Mouse (Mus musculus) heart, embryonic 16.5 days (tissue): Measurements from ENCODE around the gene Tmcc1. TPM values are rescaled to one million over a fixed set of nuclear protein-coding genes. Genes with fewer than 3 reads are reported as not detected.

Experiments used
- ATAC-seq: fragments of 200-750 bp; cut with Nextera tagmentation; replicated peaks from 2 replicates; pipeline ENCODE4 v1.8.0; 2017; ENCODE audit warnings: moderate number of reproducible peaks; ENCODE audit not compliant: insufficient read depth, low FRiP score; ENCODE audit errors: extremely low read depth
- H3K27ac ChIP-seq: fragments of 300-500 bp; sonication (generic); 2 replicates; pipeline ENCODE4 v1.5.1; 2014; ENCODE audit warnings: mild to moderate bottlenecking, low read length, control low read depth, moderate library complexity
- H3K27me3 ChIP-seq: fragments of 300-500 bp; sonication (generic); 2 replicates; pipeline ENCODE4 v1.6.1; 2014; ENCODE audit warnings: low read length, mixed read lengths; ENCODE audit not compliant: control insufficient read depth, insufficient read depth
- H3K36me3 ChIP-seq: fragments of 300-500 bp; sonication (generic); 2 replicates; pipeline ENCODE4 v1.6.1; 2014; ENCODE audit not compliant: control insufficient read depth, insufficient read depth
- H3K4me1 ChIP-seq: fragments of 300-500 bp; sonication (generic); 2 replicates; pipeline ENCODE4 v1.6.1; 2014; ENCODE audit warnings: low read length, mixed read lengths; ENCODE audit not compliant: control insufficient read depth, insufficient read depth
- H3K4me2 ChIP-seq: fragments of 300-500 bp; sonication (generic); 2 replicates; pipeline ENCODE4 v1.6.1; 2014; ENCODE audit warnings: low read depth, mild to moderate bottlenecking, control low read depth, low read length
- H3K4me3 ChIP-seq: fragments of 300-500 bp; sonication (generic); 2 replicates; pipeline ENCODE4 v1.5.1; 2014; ENCODE audit warnings: mild to moderate bottlenecking, control low read depth, low read length
- H3K9ac ChIP-seq: fragments of 300-500 bp; sonication (generic); 2 replicates; pipeline ENCODE4 v1.6.1; 2014; ENCODE audit warnings: low read length, control low read depth
- H3K9me3 ChIP-seq: fragments of 300-500 bp; sonication (generic); replicated peaks from 2 replicates; pipeline ENCODE4 v1.6.1; 2016; ENCODE audit warnings: low read length; ENCODE audit not compliant: control insufficient read depth
- WGBS: fragments of 180-500 bp; shearing (Covaris S2); extraction: QIAGEN DNeasy Blood & Tissue Kit; methylation state at CpG from one replicate; pipeline ENCODE4 v1.1.7; 2014; 5-methylcytosine and 5-hydroxymethylcytosine counted together
- polyA plus RNA-seq: library from polyadenylated mRNA; unstranded; fragments of >200 nt; fragmentation: Nextera tagmentation; extraction: Ambion mirVana; gene quantifications from 2 replicates; pipeline ENCODE4 v1.2.1, GENCODE M21; 2015

The Tmcc1 gene
- polyA plus RNA-seq, 1 experiment from 2014 or later = 13.3 TPM

DNA sequence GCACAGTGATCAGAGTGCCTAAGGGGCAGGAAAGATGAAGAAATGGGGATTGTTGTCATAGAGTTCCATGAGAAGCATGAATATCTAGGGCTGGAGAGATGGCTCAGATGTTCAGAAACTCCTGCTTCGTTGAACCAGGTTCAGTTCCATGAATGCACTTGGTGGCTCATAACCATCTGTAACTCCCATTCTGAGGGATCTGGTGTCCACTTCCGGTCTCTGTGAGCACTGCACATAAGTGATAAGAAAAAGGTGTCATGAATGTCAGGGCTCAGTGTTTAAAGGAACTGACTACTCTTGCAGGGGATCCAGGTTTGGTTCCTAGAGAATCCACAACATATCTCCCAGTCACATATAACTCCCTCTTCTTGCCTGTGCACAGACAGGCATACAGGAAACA, 6.4 kb upstream of the Tmcc1 start:
- WGBS = 48% methylated on average over 2 of the region's 2 CpGs
- no peak for ATAC-seq
- no peak overlapping the region for H3K9ac ChIP-seq
- H3K4me2 ChIP-seq = no peak overlapping the region
- H3K9me3 ChIP-seq = no peaks in the 10 kb centered on the region
- no peaks in the 10 kb centered on the region for H3K36me3 ChIP-seq
- H3K4me1 ChIP-seq = no peaks in the 10 kb centered on the region
- no peak overlapping the region for H3K4me3 ChIP-seq
- H3K27ac ChIP-seq = no peak overlapping the region
- H3K27me3 ChIP-seq = no peaks in the 10 kb centered on the region; the same call in 1 of the 2 replicates

GRCm38 (mm10) chr6:116198173-116198572, 4.9 kb upstream of the Tmcc1 start:
- Histone ChIP-seq H3K4me1 (peaks cover 3% of the 10 kb centered on the region; the same call in 1 of the 2 replicates), H3K9me3 (no peaks in the 10 kb centered on the region), H3K9ac (no peak overlapping the region), H3K27ac (no peak overlapping the region), H3K4me2 (no peak overlapping the region), H3K4me3 (no peak overlapping the region), H3K27me3 (no peaks in the 10 kb centered on the region; the same call in 1 of the 2 replicates), H3K36me3 (no peaks in the 10 kb centered on the region)
- ATAC-seq = no peak; the same call in 1 of the 2 replicates
- 33% methylated on average over 3 of the region's 3 CpGs for WGBS

GRCm38 (mm10) chr6:116195811-116196210, 2.5 kb upstream of the Tmcc1 start:
- Histone ChIP-seq H3K27ac (no peak overlapping the region), H3K4me2 (no peak overlapping the region), H3K9ac (no peak overlapping the region), H3K4me3 (no peak overlapping the region), H3K4me1 (peaks cover 15% of the 10 kb centered on the region), H3K9me3 (no peaks in the 10 kb centered on the region), H3K36me3 (no peaks in the 10 kb centered on the region), H3K27me3 (no peaks in the 10 kb centered on the region; the same call in 1 of the 2 replicates)
- WGBS = 56% methylated on average over 8 of the region's 8 CpGs
- ATAC-seq = no peak

DNA sequence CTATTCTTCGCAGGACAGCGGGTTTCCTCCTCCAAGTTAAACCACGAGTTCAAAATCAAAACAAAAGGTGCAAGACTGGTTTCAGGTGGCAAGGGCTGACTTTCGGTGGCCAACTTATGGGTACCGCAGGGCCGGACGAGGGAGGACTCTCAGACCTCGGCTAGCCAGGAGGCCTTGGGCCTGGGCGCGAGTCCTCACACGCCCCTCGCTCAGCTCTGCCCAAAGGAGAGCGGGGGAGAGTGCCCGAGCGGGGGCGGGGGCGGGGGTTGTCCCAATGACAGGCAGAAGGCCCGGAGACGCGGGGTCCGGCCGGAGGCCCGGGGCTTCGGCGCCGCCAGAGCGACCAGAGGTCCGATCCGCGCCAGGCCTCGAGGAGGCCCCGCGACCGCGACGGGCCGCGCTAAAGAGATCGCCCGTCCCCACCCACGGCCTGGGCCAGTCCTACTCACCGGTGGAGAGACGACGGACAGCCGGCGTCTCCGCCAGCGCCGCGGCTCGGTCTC, 426 bp downstream of the Tmcc1 start:
- Histone ChIP-seq H3K27me3 (no peaks in the 10 kb centered on the region; the same call in 1 of the 2 replicates), H3K36me3 (no peaks in the 10 kb centered on the region), H3K4me2 (peak overlapping the region; percentile 95), H3K27ac (peak overlapping the region; percentile 83), H3K4me1 (peaks cover 24% of the 10 kb centered on the region), H3K4me3 (peak overlapping the region; percentile 96), H3K9ac (peak overlapping the region; percentile 97), H3K9me3 (no peaks in the 10 kb centered on the region)
- ATAC-seq = peak; percentile 76
- under 1% methylated on average over 40 of the region's 51 CpGs for WGBS

- H3K27ac ChIP-seq = peak overlapping the region; percentile 27; the same call in 1 of the 2 replicates
- H3K36me3 ChIP-seq = no peaks in the 10 kb centered on the region
- no peak overlapping the region; the same call in 1 of the 2 replicates for H3K4me2 ChIP-seq
- ATAC-seq = no peak
- H3K27me3 ChIP-seq = no peaks in the 10 kb centered on the region
- H3K9me3 ChIP-seq = no peaks in the 10 kb centered on the region
- peaks cover 27% of the 10 kb centered on the region for H3K4me1 ChIP-seq
- 49% methylated on average over 1 of the region's 1 CpGs for WGBS
- no peak overlapping the region for H3K4me3 ChIP-seq
- H3K9ac ChIP-seq = 0 out of 2 replicates have a peak overlapping the region, but pooled peaks have one; percentile 20
Measured at GRCm38 (mm10) chr6:116189417-116189816, 3.9 kb downstream of the Tmcc1 start.

DNA sequence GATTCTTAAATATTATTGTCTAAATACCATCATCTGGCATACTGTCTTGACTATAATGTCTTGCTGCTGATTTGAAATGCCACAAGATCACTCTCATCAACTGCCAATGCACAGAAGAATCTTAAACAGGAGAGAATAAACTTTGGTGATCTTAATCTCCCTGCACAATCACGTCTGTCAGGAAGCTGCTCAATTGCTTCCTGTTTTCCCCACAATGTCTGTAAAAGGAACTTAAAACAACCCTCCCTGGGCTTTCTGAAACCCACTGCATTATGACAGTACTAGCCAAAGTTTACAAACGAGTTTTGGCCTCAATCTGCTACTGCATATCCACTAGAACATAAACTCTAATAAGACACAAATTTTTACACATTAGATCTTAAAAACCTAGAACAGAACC, 6.8 kb downstream of the Tmcc1 start:
- no peak overlapping the region for H3K27ac ChIP-seq
- no peak overlapping the region for H3K4me3 ChIP-seq
- H3K27me3 ChIP-seq = no peaks in the 10 kb centered on the region
- peaks cover 18% of the 10 kb centered on the region for H3K4me1 ChIP-seq
- no peaks in the 10 kb centered on the region for H3K9me3 ChIP-seq
- no peak for ATAC-seq
- no peak overlapping the region for H3K4me2 ChIP-seq
- no peaks in the 10 kb centered on the region for H3K36me3 ChIP-seq
- 38% methylated on average over 2 of the region's 2 CpGs for WGBS
- H3K9ac ChIP-seq = no peak overlapping the region

DNA sequence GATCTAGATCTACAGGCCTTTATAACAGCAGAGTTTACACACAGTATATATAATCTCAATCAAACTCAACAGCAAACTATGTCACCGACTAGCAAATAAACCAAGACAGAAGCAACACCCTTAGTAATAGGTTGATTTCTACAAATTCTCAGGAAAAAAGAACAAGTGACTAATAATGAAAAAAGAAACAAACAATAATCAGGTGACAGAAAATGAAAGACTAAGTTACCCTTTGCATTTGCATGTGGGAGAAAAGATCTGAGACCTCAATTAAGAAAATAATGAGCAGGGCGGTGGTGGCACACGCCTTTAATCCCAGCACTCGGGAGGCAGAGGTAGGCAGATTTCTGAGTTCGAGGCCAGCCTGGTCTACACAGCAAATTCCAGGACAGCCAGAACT, 9.8 kb downstream of the Tmcc1 start:
- Histone ChIP-seq H3K9me3 (no peaks in the 10 kb centered on the region), H3K27ac (no peak overlapping the region), H3K27me3 (no peaks in the 10 kb centered on the region), H3K4me1 (0 out of 2 replicates have a peak, but pooled peaks cover 4% of the 10 kb centered on the region), H3K36me3 (peaks cover 7% of the 10 kb centered on the region), H3K4me2 (no peak overlapping the region), H3K4me3 (no peak overlapping the region), H3K9ac (no peak overlapping the region)
- no peak for ATAC-seq
- WGBS = 91% methylated on average over 5 of the region's 5 CpGs

- H3K36me3 ChIP-seq = peaks cover 8% of the 10 kb centered on the region
- WGBS = 77% methylated on average over 3 of the region's 3 CpGs
- ATAC-seq = no peak
Measured at GRCm38 (mm10) chr6:116180731-116181130, 12.6 kb downstream of the Tmcc1 start.

DNA sequence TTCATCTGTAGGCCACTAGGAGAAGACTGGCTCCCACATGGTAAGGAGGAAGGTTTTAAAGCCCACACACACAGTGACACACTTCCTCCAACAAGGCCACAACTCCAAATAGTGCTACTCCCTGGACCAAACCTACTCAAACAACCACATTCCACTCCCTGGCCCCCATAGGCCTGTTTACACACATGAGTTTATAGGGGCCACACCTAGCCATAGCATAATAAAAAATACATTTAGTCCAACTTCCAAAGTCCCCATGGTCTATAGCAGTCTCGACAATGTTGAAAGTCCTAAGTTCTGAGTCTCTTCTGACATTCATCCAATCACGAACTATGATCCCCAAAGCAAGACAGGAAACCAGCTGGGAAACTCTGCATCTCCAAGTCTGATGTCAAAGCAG, 14.9 kb downstream of the Tmcc1 start:
- H3K4me3 ChIP-seq = no peak overlapping the region
- H3K9me3 ChIP-seq = no peaks in the 10 kb centered on the region
- no peaks in the 10 kb centered on the region for H3K27me3 ChIP-seq
- no peaks in the 10 kb centered on the region for H3K4me1 ChIP-seq
- ATAC-seq = no peak
- H3K27ac ChIP-seq = no peak overlapping the region
- no peak overlapping the region for H3K9ac ChIP-seq
- WGBS = 97% methylated on average over 2 of the region's 2 CpGs
- peaks cover 8% of the 10 kb centered on the region for H3K36me3 ChIP-seq
- H3K4me2 ChIP-seq = no peak overlapping the region

More at GRCm38 (mm10) chr6:116180731-116181130, 12.6 kb downstream of the Tmcc1 start:
- Histone ChIP-seq H3K27ac (no peak overlapping the region), H3K4me3 (no peak overlapping the region), H3K4me1 (no peaks in the 10 kb centered on the region), H3K9me3 (no peaks in the 10 kb centered on the region), H3K27me3 (no peaks in the 10 kb centered on the region), H3K4me2 (no peak overlapping the region), H3K9ac (no peak overlapping the region)
